Mouse (Mus musculus): ENCODE data around the gene Tmem274.
"Not testable (repeated sequence)": the region's sequence is repeated elsewhere in the genome, so short reads cannot be mapped to it uniquely, and the experiment has no call there.

- TF ChIP-seq CTCF (conservative IDR thresholded peaks at IDR 0.05; ENCODE audit: insufficient read depth, insufficient read length, low read depth, low read length); POLR2A (IDR thresholded peaks at IDR 0.05; ENCODE audit: low read depth, low read length): not testable (repeated sequence)
Observed at GRCm38 (mm10) chr4:149457163-149457562, 20.0 kb upstream of the Tmem274 start.

Data from kidney, adult 2 months (tissue).